Mouse (Mus musculus): ENCODE measurements around the gene Ly6g5b.

- TF ChIP-seq CTCF (IDR thresholded peaks at IDR 0.05; ENCODE audit: insufficient read depth, low read depth, low read length), result no peak
- TF ChIP-seq POLR2A (IDR thresholded peaks at IDR 0.05; ENCODE audit: insufficient read depth, low read depth, low read length), result no peak
Observed at GRCm38 (mm10) chr17:35088151-35088550, 27.1 kb downstream of the Ly6g5b start.

All from olfactory bulb, adult 2 months (tissue).